Mouse (Mus musculus) hematopoietic multipotent progenitor cell, adult 10-12 weeks (in vitro differentiated cells): ENCODE measurements around the gene Gpr162. TPM values are rescaled to one million over a fixed set of nuclear protein-coding genes. Genes with fewer than 3 reads are reported as not detected.

Source experiments
- polyA plus RNA-seq: library from polyadenylated mRNA; stranded (reverse); fragments of >175 nt; gene quantifications from 2 replicates; pipeline ENCODE4 v1.2.3, GENCODE M21; 2012; ENCODE audit warnings: low replicate concordance

Gpr162 gene
- polyA plus RNA-seq = 1.7 and 7.4 TPM in 2 replicates

GRCm38 (mm10) chr6:124863658-124864298, at the start of gene Gpr162:
TSS of gene Gpr162 (minus strand) at chr6:124863983.

GRCm38 (mm10) chr6:124911533-124912218, 47.9 kb upstream of the Gpr162 start, which contains the start of gene Lag3:
TSS of gene Lag3 (minus strand) at chr6:124911705.

GRCm38 (mm10) chr6:124887986-124888385, 24.2 kb upstream of the Gpr162 start, which contains the start of gene Cd4:
TSS of gene Cd4 (minus strand) at chr6:124888221.

GRCm38 (mm10) chr6:124856916-124857839, 6.6 kb downstream of the Gpr162 start, which contains the start of gene P3h3:
TSS of gene P3h3 (minus strand) at chr6:124857752.

GRCm38 (mm10) chr6:124840241-124841167, 23.3 kb downstream of the Gpr162 start, which contains the start of gene Gnb3:
TSS of gene Gnb3 (minus strand) at chr6:124840275.

GRCm38 (mm10) chr6:124828868-124829798, 34.6 kb downstream of the Gpr162 start, which contains the start of the genes Usp5 and Cdca3:
TSS of gene Usp5 (minus strand) at chr6:124829484.
TSS of gene Cdca3 (plus strand) at chr6:124829547.

GRCm38 (mm10) chr6:124813933-124814332, 49.9 kb downstream of the Gpr162 start, which contains the start of gene Tpi1:
TSS of gene Tpi1 (minus strand) at chr6:124814296.

Other genes with a start within 250 kb of the Gpr162 start
- gene C1s2, start 227.9 kb downstream of the Gpr162 start, polyA plus RNA-seq = not detected in 2 replicates
- 83.8 and 87.0 TPM in 2 replicates for gene Lpcat3, start 201.0 kb downstream of the Gpr162 start, polyA plus RNA-seq
- gene Emg1, start 151.8 kb downstream of the Gpr162 start, polyA plus RNA-seq = 107 and 155 TPM in 2 replicates
- 104 and 182 TPM in 2 replicates for gene Phb2, start 151.6 kb downstream of the Gpr162 start, polyA plus RNA-seq
- 219 and 299 TPM in 2 replicates for gene Ptpn6, start 125.3 kb downstream of the Gpr162 start, polyA plus RNA-seq
- 58.8 and 109 TPM in 2 replicates for gene Grcc10, start 122.6 kb downstream of the Gpr162 start, polyA plus RNA-seq
- gene Gm45234, start 108.0 kb downstream of the Gpr162 start, polyA plus RNA-seq = not detected in 2 replicates
- 113 and 201 TPM in 2 replicates for gene Atn1, start 107.5 kb downstream of the Gpr162 start, polyA plus RNA-seq
- gene Eno2, start 94.3 kb downstream of the Gpr162 start, polyA plus RNA-seq = 1.0 and 1.2 TPM in 2 replicates
- 0.48 and 1.9 TPM in 2 replicates for gene Lrrc23, start 84.3 kb downstream of the Gpr162 start, polyA plus RNA-seq
- 16.0 and 17.1 TPM in 2 replicates for gene Spsb2, start 55.3 kb downstream of the Gpr162 start, polyA plus RNA-seq
- 11.3 and 43.1 TPM in 2 replicates for gene Tpi1, start 49.7 kb downstream of the Gpr162 start, polyA plus RNA-seq
- gene Usp5, start 34.5 kb downstream of the Gpr162 start, polyA plus RNA-seq = 27.3 and 47.7 TPM in 2 replicates
- 9.2 and 13.6 TPM in 2 replicates for gene Cdca3, start 34.4 kb downstream of the Gpr162 start, polyA plus RNA-seq
- 0.11 and 1.2 TPM in 2 replicates for gene Gnb3, start 23.7 kb downstream of the Gpr162 start, polyA plus RNA-seq
- gene P3h3, start 6.2 kb downstream of the Gpr162 start, polyA plus RNA-seq = 1.9 and 4.7 TPM in 2 replicates
- gene Cd4, start 24.2 kb upstream of the Gpr162 start, polyA plus RNA-seq = 63.7 and 67.0 TPM in 2 replicates
- 17.4 and 27.6 TPM in 2 replicates for gene Lag3, start 47.7 kb upstream of the Gpr162 start, polyA plus RNA-seq
- 543 and 1,849 TPM in 2 replicates for gene Ptms, start 56.1 kb upstream of the Gpr162 start, polyA plus RNA-seq
- 148 and 194 TPM in 2 replicates for gene Mlf2, start 67.4 kb upstream of the Gpr162 start, polyA plus RNA-seq
- gene Cops7a, start 101.6 kb upstream of the Gpr162 start, polyA plus RNA-seq = 29.0 and 55.9 TPM in 2 replicates
- 51.0 and 101 TPM in 2 replicates for gene Pianp, start 132.7 kb upstream of the Gpr162 start, polyA plus RNA-seq
- gene Zfp384, start 145.2 kb upstream of the Gpr162 start, polyA plus RNA-seq = 50.8 and 78.9 TPM in 2 replicates
- gene Ing4, start 175.8 kb upstream of the Gpr162 start, polyA plus RNA-seq = 19.0 and 38.5 TPM in 2 replicates
- 22.0 and 22.1 TPM in 2 replicates for gene Acrbp, start 185.7 kb upstream of the Gpr162 start, polyA plus RNA-seq
- gene Lpar5, start 203.9 kb upstream of the Gpr162 start, polyA plus RNA-seq = 8.6 and 15.2 TPM in 2 replicates
- gene Chd4, start 232.0 kb upstream of the Gpr162 start, polyA plus RNA-seq = 130 and 203 TPM in 2 replicates